Mouse (Mus musculus) activated CD4-positive, CD25-positive, alpha-beta regulatory T cell, adult 4 months (primary cell): ENCODE data around the gene Cd52. TPM values are rescaled to one million over a fixed set of nuclear protein-coding genes. Genes with fewer than 3 reads are reported as not detected.

Experiments used
- ATAC-seq: one replicate; pipeline ENCODE4 v1.8.0; 2017
- polyA plus RNA-seq, 2 experiments: library from polyadenylated mRNA; unstranded; fragments of 100-300 nt; shearing (Covaris generic); gene quantifications; one replicate each; pipeline ENCODE4 v1.2.1; 2017

Gene Cd52
- polyA plus RNA-seq, 2 experiments from 2014 or later: 3,607 to 4,442 TPM

DNA sequence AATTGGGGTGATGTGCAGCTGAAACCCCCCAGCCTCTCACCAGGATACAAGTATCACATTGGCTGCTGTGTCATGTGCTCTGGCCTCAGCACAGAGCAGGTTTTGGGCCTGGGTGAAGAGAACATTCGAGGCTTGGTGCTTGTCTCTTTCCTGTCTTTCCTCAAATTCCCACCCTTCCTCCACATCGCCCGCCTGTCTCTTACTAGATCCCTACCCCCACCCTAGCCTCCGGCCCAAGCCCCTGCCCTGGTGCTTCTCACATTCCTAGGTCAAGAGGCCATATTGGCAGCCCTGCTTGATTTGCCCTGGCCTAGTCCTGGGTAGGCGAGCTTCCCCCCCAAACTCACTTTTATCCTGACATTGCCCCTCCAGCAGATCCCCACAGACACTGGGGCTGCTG, 24.2 kb upstream of the Cd52 start:
- ATAC-seq: no peak

DNA sequence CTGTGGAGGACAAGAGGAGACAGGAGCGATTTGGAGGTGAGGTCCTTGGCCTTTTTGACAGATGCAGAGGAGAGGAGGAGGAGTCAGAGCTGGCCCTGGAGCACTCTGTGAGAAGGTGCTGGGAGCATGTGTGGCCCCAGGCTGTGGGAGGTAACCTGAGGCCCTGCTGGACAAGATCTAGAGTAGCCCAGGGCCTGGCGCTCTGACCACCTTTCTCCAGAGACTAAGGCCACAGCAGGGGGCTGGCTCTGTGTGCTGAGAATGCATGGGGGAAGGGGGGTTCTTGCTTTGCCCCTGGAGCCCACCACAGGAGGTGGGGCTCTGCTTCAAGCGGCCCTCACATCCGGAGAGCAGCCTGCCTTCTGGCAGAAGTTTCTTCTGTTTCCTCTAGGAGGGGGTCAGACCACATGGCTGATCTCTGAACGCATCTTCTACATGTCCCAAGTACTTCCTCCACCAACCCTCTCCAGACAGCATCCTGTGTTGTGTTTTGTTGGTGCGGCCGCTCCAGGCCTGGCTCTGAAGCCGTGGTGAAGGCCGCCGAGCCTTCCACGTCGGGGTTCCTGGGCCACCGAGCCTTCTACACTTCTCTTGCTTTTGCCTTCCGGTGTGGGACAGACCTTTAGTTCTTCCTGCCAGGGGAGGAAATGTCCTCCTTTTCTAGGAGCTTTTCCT, 23.4 kb upstream of the Cd52 start:
- peak; percentile 56 for ATAC-seq

DNA sequence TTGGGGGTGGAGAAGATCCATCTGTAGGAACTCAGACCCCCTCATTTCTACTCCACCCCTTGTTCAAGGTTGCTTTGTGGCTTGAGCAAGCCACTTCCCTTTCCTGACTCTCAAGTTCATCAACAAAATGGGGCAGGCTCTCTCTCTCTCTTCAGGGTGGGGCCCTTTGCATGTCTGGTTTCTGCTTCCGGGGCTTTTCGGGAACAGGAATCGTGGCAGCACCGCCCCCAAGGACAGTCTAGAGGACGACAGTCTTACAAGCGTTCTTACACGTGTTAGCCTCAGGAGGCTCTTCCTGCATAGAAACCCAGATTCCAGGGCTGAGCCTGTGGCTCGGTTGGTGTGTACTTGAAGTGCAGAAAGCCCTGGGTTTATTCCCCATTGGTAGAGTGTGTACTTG, 22.1 kb upstream of the Cd52 start:
- ATAC-seq: peak; percentile 57

DNA sequence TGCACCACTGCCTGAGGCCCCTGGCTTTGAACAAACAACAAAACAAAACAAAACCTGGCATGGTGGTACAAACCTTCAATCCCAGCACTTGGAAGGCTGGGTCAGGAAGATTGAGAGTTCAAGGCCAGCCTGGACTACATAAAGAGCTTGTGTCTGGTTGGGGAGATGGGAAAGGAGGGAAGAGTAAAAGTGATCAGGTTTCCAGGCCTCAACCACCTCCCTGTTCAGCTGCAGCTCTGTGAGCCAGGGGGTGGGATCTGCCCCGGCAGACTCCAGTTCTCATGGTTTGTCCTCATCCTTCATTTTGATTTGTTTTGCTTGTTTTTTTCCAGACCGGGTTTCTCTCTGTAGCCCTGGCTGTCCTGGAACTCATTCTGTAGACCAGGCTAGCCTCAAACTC, 21.6 kb upstream of the Cd52 start:
- no peak for ATAC-seq

DNA sequence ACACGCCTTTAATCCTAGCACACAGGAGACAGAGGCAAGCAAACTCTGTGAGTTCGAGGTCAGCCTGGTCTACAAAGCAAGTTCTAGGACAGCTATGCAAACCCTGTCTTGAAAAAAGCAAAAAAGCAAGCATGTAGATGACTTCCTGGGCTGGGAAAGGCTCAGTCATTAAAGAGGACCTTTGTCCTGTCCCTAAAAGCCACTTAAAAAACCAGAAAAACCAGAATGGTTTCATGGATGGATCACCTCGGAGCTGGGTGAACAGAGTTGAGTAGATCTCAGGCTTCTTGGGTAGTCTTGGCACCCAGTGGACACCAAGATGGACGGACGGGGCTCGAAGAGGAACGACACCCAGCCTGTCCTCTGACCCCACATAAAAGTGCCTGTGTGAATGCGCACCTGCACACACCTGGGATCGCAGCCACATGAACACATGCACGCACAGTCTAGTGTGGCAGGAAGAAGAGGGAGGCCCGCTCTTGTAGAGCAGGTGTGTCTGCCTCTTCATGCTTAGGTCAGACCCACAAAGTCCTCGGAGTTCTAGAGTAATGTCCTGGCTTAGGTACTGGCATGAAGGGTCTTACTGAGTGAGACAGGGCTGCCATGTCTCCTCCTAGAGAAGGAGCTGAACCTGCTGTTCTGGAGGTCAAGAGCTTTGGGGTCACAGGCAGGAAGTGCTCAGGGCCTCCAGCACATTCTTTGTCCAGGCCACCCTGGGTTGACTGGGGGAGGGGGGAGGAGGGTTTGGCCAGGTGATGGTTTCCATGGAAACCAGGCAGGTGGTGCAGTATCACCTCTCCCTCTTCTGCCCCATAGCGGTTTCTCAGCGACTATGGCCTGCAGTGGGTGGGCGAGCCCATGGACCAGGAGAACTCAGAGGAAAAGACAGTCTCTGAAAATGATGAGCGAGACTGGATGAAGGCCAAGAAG, 20.6 kb upstream of the Cd52 start:
- no peak for ATAC-seq

DNA sequence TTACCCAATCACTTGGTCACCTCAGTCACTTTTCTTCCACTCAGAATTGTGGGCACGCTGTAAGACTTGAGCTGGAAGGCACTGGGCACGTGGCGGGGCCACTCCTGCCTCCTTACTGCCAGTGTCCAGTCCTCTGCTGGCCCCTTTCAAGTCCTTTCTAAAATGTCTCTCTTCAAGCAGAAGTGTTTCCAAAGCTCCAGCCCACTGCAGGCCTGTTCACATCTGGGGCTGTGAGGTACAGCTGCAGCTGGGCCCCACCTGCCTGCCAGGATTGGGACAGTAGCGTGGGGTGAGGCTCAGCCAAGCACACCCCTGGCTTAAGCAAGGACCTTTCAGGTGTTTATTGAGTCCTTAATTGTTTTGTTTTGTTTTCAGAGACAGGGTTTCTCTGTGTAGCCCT, 19.2 kb upstream of the Cd52 start:
- ATAC-seq: no peak

DNA sequence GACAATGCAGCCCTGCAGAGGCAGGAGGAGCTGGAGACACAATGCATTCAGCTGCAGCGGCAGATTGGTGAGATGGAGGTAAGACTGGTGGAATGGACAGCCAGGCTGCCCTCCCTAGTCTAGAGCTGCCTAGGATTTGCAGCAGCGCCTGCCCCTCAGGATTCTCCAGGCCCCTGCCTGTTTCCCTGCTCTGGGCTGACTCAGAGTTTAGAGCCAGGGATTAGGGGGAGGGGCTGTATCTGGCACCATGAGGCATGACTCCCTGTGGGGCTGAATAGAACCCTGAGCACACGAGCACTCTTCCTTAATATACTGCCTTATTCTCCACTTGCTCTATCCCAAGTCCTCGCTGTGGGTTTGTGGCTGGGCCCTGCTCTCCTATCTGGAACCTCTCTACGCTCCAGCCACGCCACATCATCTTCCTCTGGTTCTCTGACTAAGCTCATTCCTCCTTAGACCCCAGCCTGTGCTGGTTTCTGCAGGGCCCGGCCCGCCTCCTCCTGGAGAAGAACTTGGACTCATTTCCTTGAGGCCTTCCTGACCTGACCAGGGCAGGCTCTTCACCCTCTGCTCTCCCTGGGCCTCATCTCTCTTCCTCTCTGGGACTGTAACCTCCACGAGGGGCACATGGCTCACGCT, 18.6 kb upstream of the Cd52 start:
- no peak for ATAC-seq

DNA sequence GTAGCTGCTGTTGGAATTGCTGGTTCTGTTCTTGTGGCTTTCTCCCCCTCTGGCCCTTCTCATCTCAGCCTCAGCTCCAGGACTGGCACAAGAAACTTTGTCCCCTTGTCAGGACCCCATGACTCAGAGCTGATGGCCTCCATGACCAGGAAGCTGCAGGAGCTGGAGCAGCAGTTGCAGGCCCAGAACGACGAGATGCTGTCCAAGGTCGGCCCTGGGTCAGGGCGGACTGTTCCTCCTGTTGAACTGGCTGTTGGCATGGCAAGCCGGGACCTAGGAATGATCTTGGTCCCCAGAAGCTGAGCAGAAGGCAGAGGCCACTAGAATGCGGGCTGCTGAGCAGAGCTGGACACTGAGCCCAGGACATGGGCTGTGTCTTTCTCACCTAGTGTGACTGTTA, 17.5 kb upstream of the Cd52 start:
- ATAC-seq: no peak

DNA sequence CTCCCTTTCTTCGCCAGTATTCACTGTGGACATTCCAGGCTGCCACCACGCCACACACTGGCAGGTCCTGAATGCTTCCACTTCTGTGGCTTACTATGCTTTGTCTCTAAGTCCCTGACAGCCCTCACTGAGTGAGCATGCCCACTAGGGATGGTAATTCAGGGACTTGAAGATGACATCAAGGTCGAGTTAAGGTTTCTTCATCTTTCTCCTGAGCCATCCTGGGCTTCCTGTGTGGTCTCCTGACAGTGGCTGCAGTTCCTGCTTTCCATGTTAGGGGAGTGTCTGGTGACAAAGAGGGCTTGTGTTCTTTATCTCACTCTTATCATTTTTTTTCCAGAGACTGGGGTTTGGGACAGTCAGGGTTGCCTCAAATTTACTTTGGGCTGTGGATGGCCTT, 15.8 kb upstream of the Cd52 start:
- no peak for ATAC-seq

DNA sequence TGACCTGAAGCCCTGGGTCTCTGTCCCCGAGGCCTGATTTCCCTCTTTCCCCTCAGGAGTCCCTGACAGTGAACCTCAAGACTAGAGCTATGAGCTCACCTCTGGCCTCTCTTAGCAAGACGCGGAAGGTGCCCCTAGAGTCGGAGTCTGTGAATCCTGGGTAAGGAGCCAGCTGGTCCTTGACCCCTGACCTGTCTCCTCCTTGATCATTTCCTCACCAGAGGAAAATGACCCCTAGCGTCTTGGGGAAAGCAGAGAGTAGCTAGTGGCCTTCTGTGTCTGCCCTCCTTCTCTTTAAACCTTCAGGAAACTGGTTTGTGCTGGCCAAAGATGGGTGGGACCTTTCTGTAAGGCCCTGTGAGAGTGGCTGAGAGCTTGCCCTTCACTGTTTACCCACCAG, 13.3 kb upstream of the Cd52 start:
- no peak for ATAC-seq

DNA sequence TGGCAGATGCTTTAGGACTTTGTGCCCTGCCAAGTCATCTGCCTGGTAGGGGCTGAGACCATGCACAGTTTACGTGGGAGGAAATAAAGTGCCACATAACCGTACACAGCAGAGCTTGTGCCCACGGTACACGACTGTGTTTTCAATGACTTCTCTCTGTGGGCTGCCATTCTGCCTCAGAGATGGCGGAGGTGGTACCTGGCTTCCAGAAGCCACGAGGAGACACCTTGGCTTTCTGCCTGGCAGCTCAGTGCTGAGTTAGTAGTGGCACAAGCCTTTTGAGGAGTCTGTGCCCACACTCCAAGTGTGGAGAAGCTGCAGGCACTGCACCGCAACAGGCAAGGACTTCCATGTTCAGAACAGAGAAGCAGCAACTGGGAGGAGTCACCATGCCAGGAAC, 12.8 kb upstream of the Cd52 start:
- no peak for ATAC-seq

DNA sequence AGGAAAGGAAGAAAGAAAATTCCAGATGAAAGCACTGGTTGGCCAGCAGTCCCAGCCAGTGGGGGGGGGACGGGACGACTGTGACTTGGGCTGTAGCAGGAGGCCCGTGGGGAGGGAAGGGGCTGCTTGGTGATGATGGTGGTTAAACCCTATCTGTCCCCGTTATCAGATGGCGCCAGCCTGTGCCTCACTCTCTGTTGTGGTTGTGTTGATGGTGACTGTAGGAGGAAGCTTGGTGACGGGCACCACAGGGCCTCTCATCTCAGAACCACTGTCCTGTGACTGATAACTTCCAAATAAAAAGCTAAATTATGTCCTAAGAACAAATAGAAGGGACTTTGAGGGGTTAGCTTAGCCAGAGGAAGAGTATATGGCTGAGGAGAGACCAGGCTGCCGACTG, 11.2 kb upstream of the Cd52 start:
- ATAC-seq: peak; percentile 60

DNA sequence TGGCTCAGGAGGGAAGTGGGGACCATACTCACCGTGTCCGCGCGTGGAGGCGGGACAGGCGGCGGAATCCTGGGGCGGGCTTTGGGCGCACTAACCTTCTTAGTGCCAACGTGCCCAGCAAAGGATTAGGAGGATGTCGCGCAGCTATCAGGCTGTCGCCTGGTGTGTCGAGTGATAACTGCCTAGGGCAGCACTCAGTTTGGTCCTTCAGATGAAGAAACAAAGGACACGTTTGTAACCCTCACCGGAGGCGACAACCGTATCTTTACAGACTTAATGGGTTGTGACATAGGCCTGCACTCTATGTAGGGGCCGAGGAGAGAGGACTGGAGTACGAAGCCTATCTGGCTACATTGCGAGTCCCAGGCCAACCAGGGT, 7.8 kb upstream of the Cd52 start:
- no peak for ATAC-seq

DNA sequence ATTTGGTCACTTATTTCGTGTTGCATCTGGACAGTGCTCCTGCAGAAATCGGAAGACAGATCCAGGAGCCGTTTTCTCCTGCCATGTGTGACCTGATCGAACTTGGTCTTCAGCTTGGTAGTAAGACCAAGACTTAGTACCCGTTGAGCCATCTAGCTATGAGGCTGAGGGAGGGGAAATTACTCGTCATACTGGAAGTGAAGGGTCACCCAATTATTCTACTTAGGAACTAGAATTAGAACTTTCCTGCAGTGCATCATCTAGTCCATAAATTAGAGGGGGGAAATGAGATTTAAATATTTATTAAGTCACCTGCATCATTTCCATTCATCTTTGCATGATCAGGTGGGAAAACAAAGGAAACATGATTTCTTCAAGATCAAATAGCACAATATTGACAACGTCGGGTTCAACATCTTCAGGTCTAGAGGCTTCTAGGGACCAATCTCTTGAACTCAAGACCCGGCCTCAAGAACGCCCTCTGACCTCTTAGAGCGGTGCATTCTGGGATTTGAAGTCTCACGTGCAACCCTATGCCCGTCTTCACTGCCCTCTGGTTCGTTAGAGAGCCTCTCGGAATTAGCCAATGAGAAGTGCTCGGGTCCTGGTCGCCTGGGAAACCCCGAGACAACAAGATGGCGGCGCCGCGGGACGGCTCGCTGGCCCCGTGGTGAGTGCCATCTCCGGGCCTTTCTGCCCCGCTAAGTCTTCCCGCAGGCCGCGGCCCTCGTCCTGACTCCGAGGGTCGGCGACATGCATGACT, 7.3 kb upstream of the Cd52 start, which contains the start of gene Ubxn11:
Ubxn11 (plus strand) TSS at position 592 of the 763 bp plus-strand sequence.
- peak; percentile 74 for ATAC-seq

DNA sequence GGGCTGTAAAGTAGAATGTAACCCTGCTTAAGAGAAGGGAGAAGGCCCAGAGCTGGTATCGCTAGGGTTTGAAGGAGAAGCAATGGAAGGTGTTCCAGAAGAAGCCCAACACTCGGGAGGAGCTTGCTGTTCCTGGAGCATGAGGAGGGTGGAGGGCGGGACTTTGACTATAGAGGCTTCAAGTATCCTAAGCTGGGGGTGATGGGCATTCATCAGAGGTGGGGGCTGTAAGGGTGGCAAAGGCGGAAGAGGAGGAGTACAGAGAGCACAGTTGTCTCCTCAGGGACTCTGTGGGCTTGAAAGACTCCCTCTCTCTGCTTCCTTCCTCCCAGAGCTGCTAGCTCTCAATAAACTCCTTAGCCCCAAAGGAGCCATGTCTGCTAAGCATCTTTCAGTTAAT, 5.4 kb upstream of the Cd52 start:
- ATAC-seq: no peak

DNA sequence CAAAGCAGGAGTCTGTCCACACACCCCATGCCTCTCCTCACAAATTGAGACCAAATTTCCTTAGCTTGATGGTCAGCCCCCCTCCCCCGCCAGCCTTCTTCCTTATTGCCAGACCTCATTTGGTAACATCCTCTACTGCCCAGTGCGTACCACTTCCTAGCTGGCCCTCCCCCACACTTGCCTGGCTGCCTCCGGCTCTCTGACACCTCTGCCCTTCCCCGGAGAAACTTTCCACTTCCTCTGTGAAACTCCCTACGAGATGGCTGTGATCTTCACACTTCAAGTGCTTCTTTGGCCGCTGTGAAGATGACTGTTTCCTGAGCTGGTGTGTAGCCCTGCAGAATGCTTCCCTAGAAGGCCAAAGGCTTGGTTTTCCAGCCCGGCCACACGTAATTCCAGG, 3.7 kb upstream of the Cd52 start:
- ATAC-seq: peak; percentile 64

DNA sequence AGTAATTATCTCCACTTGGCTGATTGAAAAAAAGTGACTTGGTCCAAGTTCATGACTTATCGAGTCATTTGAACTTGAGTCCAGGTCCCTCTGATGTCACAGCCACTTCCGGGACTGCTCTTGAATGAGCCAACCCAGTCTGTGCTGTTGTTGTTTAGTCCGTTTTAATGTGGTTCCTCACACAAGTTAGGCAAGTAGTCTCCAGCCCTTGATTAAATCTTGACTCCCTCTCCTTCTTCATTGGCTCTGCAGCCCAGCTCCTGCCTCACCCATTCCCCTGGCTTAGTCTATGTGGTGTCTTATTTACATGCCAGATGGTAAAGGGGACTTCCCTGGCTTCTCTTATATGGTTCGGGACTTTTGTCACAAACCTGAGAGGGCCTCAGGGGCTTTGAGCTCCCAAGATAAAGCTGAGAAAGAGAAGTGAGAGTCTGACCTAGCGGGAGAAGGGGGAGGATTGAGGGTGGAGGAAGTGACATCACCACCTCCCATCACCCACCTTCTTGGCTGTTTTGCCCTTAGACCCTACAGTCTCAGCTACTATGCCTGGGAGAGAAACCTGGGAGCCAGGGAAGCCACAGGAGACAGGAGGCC, 2.2 kb upstream of the Cd52 start:
- ATAC-seq: peak; percentile 62

DNA sequence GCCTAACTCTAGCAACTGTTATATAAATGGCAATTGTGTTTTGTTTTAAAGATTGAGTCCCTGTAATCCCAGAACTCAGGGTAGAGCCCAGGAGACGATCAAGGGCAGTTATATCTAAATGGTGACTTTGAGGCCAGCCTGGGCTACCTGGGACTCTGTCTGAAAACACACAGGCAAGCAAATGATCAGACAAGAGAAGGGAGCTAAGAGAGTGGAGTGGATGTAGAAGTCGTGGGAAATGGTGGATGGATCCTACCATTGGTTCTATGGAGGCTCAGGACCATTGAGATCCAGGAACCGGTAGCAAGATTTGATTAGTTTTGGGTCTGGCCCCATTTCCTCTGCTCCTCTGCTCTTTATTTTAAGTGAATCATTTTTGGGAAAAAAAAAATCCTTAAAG, 1.2 kb upstream of the Cd52 start:
- ATAC-seq: no peak

DNA sequence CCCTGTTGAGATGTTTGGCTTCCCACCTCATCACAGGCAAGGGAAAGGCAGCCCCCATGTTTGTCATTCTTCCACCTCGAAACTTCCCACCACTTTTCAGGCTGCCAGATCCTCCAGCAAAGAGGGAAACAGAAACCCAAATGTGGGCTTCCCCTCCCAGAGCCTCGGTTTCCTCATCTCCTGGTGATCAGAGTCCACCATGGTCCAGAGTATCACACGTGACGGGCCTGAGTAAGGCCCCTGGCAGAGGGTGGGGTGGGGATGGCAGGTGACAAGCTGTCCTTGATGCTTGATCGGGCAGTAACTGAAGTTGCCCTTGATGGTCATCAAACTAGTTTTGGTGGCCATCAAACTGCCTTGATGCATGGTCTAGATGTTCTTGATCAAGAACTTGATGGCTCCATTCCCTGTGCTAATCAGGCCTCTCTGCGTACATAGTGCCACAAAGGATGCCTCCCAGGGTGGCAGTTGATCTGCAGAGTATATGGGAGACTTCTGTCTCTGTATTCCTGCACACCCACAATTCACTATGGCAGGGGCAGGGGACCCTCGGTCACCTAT, 798 bp downstream of the Cd52 start:
- no peak for ATAC-seq

DNA sequence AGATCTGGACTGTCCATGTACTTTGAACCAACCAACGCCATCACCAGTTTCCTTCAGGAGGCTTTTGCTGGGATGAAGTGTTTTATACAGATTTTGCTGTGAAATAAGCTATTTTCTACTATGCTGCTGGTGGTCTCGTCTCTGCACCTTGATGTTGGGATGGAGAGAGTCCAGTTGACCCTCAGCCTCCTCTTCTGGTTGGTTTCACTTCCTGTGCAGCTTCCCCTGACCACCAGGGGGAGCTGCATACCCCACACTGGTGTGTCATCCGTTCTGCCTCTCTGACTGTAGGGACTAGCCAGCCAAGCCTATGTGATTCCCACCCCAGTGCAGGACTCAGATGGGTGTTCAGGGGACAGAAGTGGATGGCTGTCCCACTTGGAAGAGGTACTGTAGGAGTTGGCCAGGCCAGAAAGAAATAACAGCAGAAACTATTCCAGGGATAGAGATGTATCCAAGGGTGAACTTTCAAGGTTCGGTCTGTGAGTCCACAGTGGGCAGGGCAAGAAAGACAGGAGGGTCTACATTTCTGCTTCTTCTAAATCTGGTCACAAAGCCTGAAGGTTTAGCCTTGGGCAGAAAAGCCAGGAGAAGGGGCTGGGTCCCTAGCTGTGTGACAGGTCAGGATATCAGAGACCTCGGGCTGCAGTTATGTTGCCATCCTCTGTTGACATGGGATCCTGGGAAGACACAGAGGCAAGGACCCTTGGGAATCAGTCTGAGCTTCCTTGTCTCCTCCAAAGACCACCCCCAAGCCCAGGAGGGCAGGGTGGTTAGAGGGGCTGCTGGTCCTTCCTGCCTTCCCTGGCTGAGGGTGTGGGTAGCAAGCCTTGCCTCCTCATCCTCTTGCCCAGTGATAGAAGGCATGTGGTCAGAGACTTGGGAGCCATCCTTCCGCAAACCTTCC, 2.2 kb downstream of the Cd52 start:
- no peak for ATAC-seq

DNA sequence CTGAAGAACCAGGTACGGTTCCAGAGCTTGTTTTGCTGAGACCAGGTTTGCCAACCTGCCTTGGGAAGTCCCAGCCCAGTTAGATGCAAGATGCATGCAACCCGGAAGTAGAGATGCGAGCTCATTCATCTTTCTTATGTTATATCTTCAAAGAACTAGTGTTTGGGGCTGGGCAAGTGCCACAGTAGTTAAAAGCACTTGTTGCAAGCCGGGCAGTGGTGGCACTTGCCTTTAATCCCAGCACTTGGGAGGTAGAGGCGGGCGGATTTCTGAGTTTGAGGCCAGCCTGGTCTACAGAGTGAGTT, 3.7 kb downstream of the Cd52 start:
- no peak for ATAC-seq
